Mouse (Mus musculus) C2C12 (cell line): ENCODE data around the gene Nsmce1. TPM values are rescaled to one million over a fixed set of nuclear protein-coding genes. Genes with fewer than 3 reads are reported as not detected.

Experiments used
- H3K27me3 ChIP-seq: one replicate; pipeline ENCODE4 v1.6.1; 2011; ENCODE audit not compliant: control insufficient read depth, insufficient read depth, insufficient read length
- H3K36me3 ChIP-seq: one replicate; pipeline ENCODE4 v1.6.1; 2011; ENCODE audit not compliant: control insufficient read depth, insufficient read depth
- H3K4me3 ChIP-seq: one replicate; pipeline ENCODE4 v1.5.1; 2011; ENCODE audit warnings: mild to moderate bottlenecking, control low read depth; ENCODE audit not compliant: poor library complexity, insufficient read depth, severe bottlenecking
- H3K79me2 ChIP-seq: one replicate; pipeline ENCODE4 v1.6.1; 2011; ENCODE audit not compliant: control insufficient read depth, insufficient read depth
- H3K79me3 ChIP-seq: one replicate; pipeline ENCODE4 v1.6.1; 2011; ENCODE audit warnings: low read depth, control low read depth
- H3ac ChIP-seq: one replicate; pipeline ENCODE3; 2011; ENCODE audit warnings: low read depth; ENCODE audit not compliant: control insufficient read depth, insufficient read length
- CEBPB ChIP-seq: IDR thresholded peaks from one replicate; pipeline ENCODE4 v1.6.1; 2011; ENCODE audit warnings: low read depth, mild to moderate bottlenecking, control low read depth, moderate library complexity
- CTCF ChIP-seq: IDR thresholded peaks from one replicate; pipeline ENCODE4 v1.5.1; 2011; ENCODE audit not compliant: control insufficient read depth, insufficient read depth, insufficient read length
- FOSL1 ChIP-seq: IDR thresholded peaks from one replicate; pipeline ENCODE4 v1.8.0; 2011; ENCODE audit warnings: mild to moderate bottlenecking, low read length; ENCODE audit not compliant: poor library complexity, insufficient read depth, severe bottlenecking
- MAX ChIP-seq: IDR thresholded peaks from one replicate; pipeline ENCODE4 v1.6.1; 2011; ENCODE audit warnings: mild to moderate bottlenecking, control low read depth
- MYOD1 ChIP-seq: IDR thresholded peaks from one replicate; pipeline ENCODE4 v1.6.1; 2011; ENCODE audit warnings: low read depth; ENCODE audit not compliant: control insufficient read depth, insufficient read length
- MYOG ChIP-seq: IDR thresholded peaks from one replicate; pipeline ENCODE4 v1.6.1; 2011; ENCODE audit not compliant: control insufficient read depth, insufficient read length; ENCODE audit errors: extremely low read depth
- USF1 ChIP-seq: IDR thresholded peaks from one replicate; pipeline ENCODE4 v1.6.1; 2011; ENCODE audit warnings: low read depth, mild to moderate bottlenecking, control low read depth, moderate library complexity
- polyA plus RNA-seq: library from polyadenylated mRNA; unstranded; fragments of >200 nt; fragmentation: generic; extraction: Trizol; gene quantifications from one replicate; pipeline ENCODE4 v1.2.1, GENCODE M21; 2012; ENCODE audit warnings: missing spikeins

The Nsmce1 gene
- polyA plus RNA-seq, 1 experiment, result 103 TPM

DNA sequence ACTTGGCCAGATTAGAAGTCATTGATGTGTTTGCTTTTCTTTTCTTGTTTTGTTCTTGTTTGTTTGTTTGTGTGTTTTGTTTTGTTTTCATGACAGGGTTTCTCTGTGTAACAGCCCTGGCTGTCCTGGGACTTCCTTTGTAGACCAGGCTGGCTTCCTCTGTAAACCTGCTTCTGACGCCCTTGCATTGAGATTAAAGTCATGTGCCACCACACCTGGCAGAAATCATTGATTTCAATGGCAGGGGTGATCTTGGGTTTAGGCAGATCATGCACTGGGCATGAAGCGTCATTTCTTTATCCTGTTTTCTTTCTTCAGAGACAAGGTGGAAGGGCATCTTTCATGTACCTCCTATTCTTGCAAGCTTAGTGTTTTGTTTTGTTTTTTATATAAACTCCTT is 15.9 kb upstream of the Nsmce1 start:
- Histone ChIP-seq H3K79me2 (no peaks in the 10 kb centered on the region), H3K27me3 (no peaks in the 10 kb centered on the region), H3K79me3 (no peaks in the 10 kb centered on the region), H3K4me3 (no peak overlapping the region), H3ac (no peak overlapping the region), H3K36me3 (no peaks in the 10 kb centered on the region)
- TF ChIP-seq MYOD1 (no peak), MYOG (no peak)

- no peaks in the 10 kb centered on the region for H3K79me2 ChIP-seq
Measured at GRCm38 (mm10) chr7:125505568-125505967, 14.2 kb upstream of the Nsmce1 start.

GRCm38 (mm10) chr7:125504618-125505017 is 13.2 kb upstream of the Nsmce1 start:
- H3K79me2 ChIP-seq, result no peaks in the 10 kb centered on the region
- H3K27me3 ChIP-seq, result no peaks in the 10 kb centered on the region
- H3K36me3 ChIP-seq, result no peaks in the 10 kb centered on the region
- H3K4me3 ChIP-seq, result no peak overlapping the region
- TF ChIP-seq CTCF (no peak), USF1 (no peak), MAX (no peak), FOSL1 (no peak), MYOG (no peak)
- no peaks in the 10 kb centered on the region for H3K79me3 ChIP-seq
- H3ac ChIP-seq, result no peak overlapping the region

More at GRCm38 (mm10) chr7:125505568-125505967, 14.2 kb upstream of the Nsmce1 start:
- H3K36me3 ChIP-seq, result no peaks in the 10 kb centered on the region
- H3K27me3 ChIP-seq, result no peaks in the 10 kb centered on the region
- H3K79me3 ChIP-seq, result no peaks in the 10 kb centered on the region
- no peak overlapping the region for H3K4me3 ChIP-seq
- TF ChIP-seq CTCF (no peak), MYOG (no peak), MYOD1 (no peak), MAX (no peak), FOSL1 (no peak), CEBPB (no peak), USF1 (no peak)
- H3ac ChIP-seq, result no peak overlapping the region

- Histone ChIP-seq H3ac (no peak overlapping the region), H3K79me2 (no peaks in the 10 kb centered on the region), H3K27me3 (no peaks in the 10 kb centered on the region), H3K36me3 (no peaks in the 10 kb centered on the region), H3K79me3 (no peaks in the 10 kb centered on the region), H3K4me3 (no peak overlapping the region)
- TF ChIP-seq MYOG (no peak), MAX (no peak), CEBPB (no peak), MYOD1 (no peak), USF1 (no peak), FOSL1 (no peak), CTCF (no peak)
Measured at GRCm38 (mm10) chr7:125503374-125504092, 12.1 kb upstream of the Nsmce1 start.

- no peak overlapping the region for H3K4me3 ChIP-seq
- no peak for TF ChIP-seq CEBPB
- no peak for TF ChIP-seq USF1
- no peak for TF ChIP-seq MYOD1
- TF ChIP-seq MYOG, result no peak
- no peak for TF ChIP-seq CTCF
- no peak for TF ChIP-seq MAX
- no peak for TF ChIP-seq FOSL1
Measured at GRCm38 (mm10) chr7:125500879-125501278, 9.5 kb upstream of the Nsmce1 start.

More at GRCm38 (mm10) chr7:125500879-125501278, 9.5 kb upstream of the Nsmce1 start:
- no peaks in the 10 kb centered on the region for H3K79me3 ChIP-seq
- H3K27me3 ChIP-seq, result no peaks in the 10 kb centered on the region
- H3ac ChIP-seq, result no peak overlapping the region
- H3K79me2 ChIP-seq, result no peaks in the 10 kb centered on the region
- H3K36me3 ChIP-seq, result no peaks in the 10 kb centered on the region
